Mouse (Mus musculus) heart, embryonic 13.5 days (tissue): ENCODE results near the gene Camkk2. TPM values are rescaled to one million over a fixed set of nuclear protein-coding genes. Genes with fewer than 3 reads are reported as not detected.

Source experiments
- ATAC-seq: fragments of 200-750 bp; cut with Nextera tagmentation; 2 replicates; pipeline ENCODE4 v1.8.0; 2017; ENCODE audit warnings: moderate TSS enrichment; ENCODE audit not compliant: insufficient number of reproducible peaks, low FRiP score, low TSS enrichment; ENCODE audit errors: extremely low read depth
- H3K27ac ChIP-seq: fragments of 300-500 bp; sonication (generic); replicated peaks from 2 replicates; pipeline ENCODE4 v1.5.1; 2015; ENCODE audit warnings: moderate library complexity, mild to moderate bottlenecking, inconsistent platforms
- H3K27me3 ChIP-seq: fragments of 300-500 bp; sonication (generic); replicated peaks from 2 replicates; pipeline ENCODE4 v1.6.1; 2015; ENCODE audit warnings: mild to moderate bottlenecking, inconsistent platforms
- H3K36me3 ChIP-seq: fragments of 300-500 bp; sonication (generic); 2 replicates; pipeline ENCODE4 v1.6.1; 2015; ENCODE audit warnings: mild to moderate bottlenecking, inconsistent platforms
- H3K4me1 ChIP-seq: fragments of 300-500 bp; sonication (generic); 2 replicates; pipeline ENCODE4 v1.6.1; 2015; ENCODE audit warnings: inconsistent platforms
- H3K4me2 ChIP-seq: fragments of 300-500 bp; sonication (generic); 2 replicates; pipeline ENCODE4 v1.6.1; 2015; ENCODE audit warnings: inconsistent platforms, mild to moderate bottlenecking, moderate library complexity
- H3K4me3 ChIP-seq: fragments of 300-500 bp; sonication (generic); 2 replicates; pipeline ENCODE4 v1.5.1; 2015; ENCODE audit warnings: moderate library complexity, mild to moderate bottlenecking, inconsistent platforms
- H3K9ac ChIP-seq: fragments of 300-500 bp; sonication (generic); 2 replicates; pipeline ENCODE4 v1.6.1; 2015; ENCODE audit warnings: inconsistent platforms, mild to moderate bottlenecking, moderate library complexity
- H3K9me3 ChIP-seq: fragments of 300-500 bp; sonication (generic); 2 replicates; pipeline ENCODE4 v1.6.1; 2016; ENCODE audit warnings: inconsistent platforms
- WGBS: fragments of 180-500 bp; shearing (Covaris S2); methylation state at CpG from one replicate; pipeline ENCODE4 v1.1.7; 2015; ENCODE audit warnings: mixed read lengths; 5-methylcytosine and 5-hydroxymethylcytosine counted together
- microRNA-seq: library from miRNA; unstranded; fragments of <30 nt; microRNA quantifications from one replicate; pipeline ENCODE4, GENCODE M21; 2016
- polyA plus RNA-seq: library from polyadenylated mRNA; unstranded; fragments of >200 nt; fragmentation: Nextera tagmentation; extraction: Ambion mirVana; gene quantifications from 2 replicates; pipeline ENCODE4 v1.2.1, GENCODE M21; 2015

The Camkk2 gene
- polyA plus RNA-seq, 1 experiment from 2014 or later: 14.0 TPM

- 77% methylated on average over 8 of the region's 8 CpGs for WGBS
- Histone ChIP-seq H3K4me2 (no peak overlapping the region), H3K4me1 (peaks cover 26% of the 10 kb centered on the region), H3K4me3 (no peak overlapping the region), H3K9me3 (no peaks in the 10 kb centered on the region), H3K27me3 (no peaks in the 10 kb centered on the region), H3K27ac (no peak overlapping the region), H3K36me3 (no peaks in the 10 kb centered on the region), H3K9ac (no peak overlapping the region)
- no peak for ATAC-seq
Measured at GRCm38 (mm10) chr5:122695516-122695915, 83.7 kb downstream of the Camkk2 start.

GRCm38 (mm10) chr5:122693431-122694207, 85.6 kb downstream of the Camkk2 start:
- ATAC-seq: no peak
- peaks cover 19% of the 10 kb centered on the region for H3K4me1 ChIP-seq
- peak overlapping the region; percentile 20; the same call in 1 of the 2 replicates for H3K27ac ChIP-seq
- H3K4me2 ChIP-seq: no peak overlapping the region
- no peaks in the 10 kb centered on the region for H3K27me3 ChIP-seq
- no peak overlapping the region for H3K9ac ChIP-seq
- H3K9me3 ChIP-seq: no peaks in the 10 kb centered on the region
- H3K4me3 ChIP-seq: no peak overlapping the region
- no peaks in the 10 kb centered on the region for H3K36me3 ChIP-seq
- WGBS: 46% methylated on average over 13 of the region's 13 CpGs

- no peak for ATAC-seq
- WGBS: 51% methylated on average over 6 of the region's 6 CpGs
- no peaks in the 10 kb centered on the region for H3K27me3 ChIP-seq
- no peaks in the 10 kb centered on the region for H3K36me3 ChIP-seq
- H3K4me3 ChIP-seq: no peak overlapping the region
- peaks cover 8% of the 10 kb centered on the region for H3K4me1 ChIP-seq
- H3K9ac ChIP-seq: no peak overlapping the region
- H3K4me2 ChIP-seq: no peak overlapping the region
- no peak overlapping the region for H3K27ac ChIP-seq
- H3K9me3 ChIP-seq: no peaks in the 10 kb centered on the region
Measured at GRCm38 (mm10) chr5:122690486-122690885, 88.7 kb downstream of the Camkk2 start.

GRCm38 (mm10) chr5:122689153-122689552, 90.1 kb downstream of the Camkk2 start:
- Histone ChIP-seq H3K9me3 (no peaks in the 10 kb centered on the region), H3K4me3 (no peak overlapping the region), H3K9ac (no peak overlapping the region), H3K4me1 (peaks cover 8% of the 10 kb centered on the region), H3K36me3 (no peaks in the 10 kb centered on the region), H3K27ac (no peak overlapping the region), H3K27me3 (no peaks in the 10 kb centered on the region), H3K4me2 (no peak overlapping the region)
- no peak for ATAC-seq
- 75% methylated on average over 7 of the region's 7 CpGs for WGBS

GRCm38 (mm10) chr5:122687391-122687790, 91.8 kb downstream of the Camkk2 start:
- Histone ChIP-seq H3K4me1 (no peaks in the 10 kb centered on the region), H3K36me3 (no peaks in the 10 kb centered on the region), H3K9me3 (no peaks in the 10 kb centered on the region), H3K9ac (no peak overlapping the region), H3K4me3 (no peak overlapping the region), H3K27me3 (no peaks in the 10 kb centered on the region), H3K4me2 (no peak overlapping the region), H3K27ac (no peak overlapping the region)
- ATAC-seq: no peak
- WGBS: 73% methylated on average over 4 of the region's 4 CpGs

GRCm38 (mm10) chr5:122683926-122684325, 95.3 kb downstream of the Camkk2 start:
- Histone ChIP-seq H3K9me3 (no peaks in the 10 kb centered on the region), H3K27me3 (no peaks in the 10 kb centered on the region), H3K36me3 (no peaks in the 10 kb centered on the region), H3K4me2 (no peak overlapping the region), H3K4me1 (no peaks in the 10 kb centered on the region), H3K9ac (no peak overlapping the region), H3K27ac (no peak overlapping the region), H3K4me3 (no peak overlapping the region)
- WGBS: 65% methylated on average over 10 of the region's 10 CpGs
- no peak for ATAC-seq

GRCm38 (mm10) chr5:122681276-122681675, 97.9 kb downstream of the Camkk2 start:
- H3K9me3 ChIP-seq: no peaks in the 10 kb centered on the region
- H3K36me3 ChIP-seq: no peaks in the 10 kb centered on the region
- H3K4me2 ChIP-seq: no peak overlapping the region
- WGBS: 76% methylated on average over 12 of the region's 12 CpGs
- ATAC-seq: no peak
- no peak overlapping the region for H3K27ac ChIP-seq
- no peaks in the 10 kb centered on the region for H3K4me1 ChIP-seq
- H3K4me3 ChIP-seq: no peak overlapping the region
- H3K9ac ChIP-seq: no peak overlapping the region
- no peaks in the 10 kb centered on the region for H3K27me3 ChIP-seq

Small RNA genes within 50 kb of the gene (microRNA-seq; reads per million reads assigned to microRNA genes)
- gene Mir8115: not detected

Other genes starting within 250 kb of the Camkk2 start
- gene Ift81, start 164.9 kb downstream of the Camkk2 start, polyA plus RNA-seq: 23.8 and 30.7 TPM in 2 replicates
- 1.3 and 1.6 TPM in 2 replicates for gene P2rx7, start 135.5 kb downstream of the Camkk2 start, polyA plus RNA-seq
- gene P2rx4, start 71.9 kb downstream of the Camkk2 start, polyA plus RNA-seq: 14.4 and 18.8 TPM in 2 replicates
- 293 and 310 TPM in 2 replicates for gene Anapc5, start 41.9 kb upstream of the Camkk2 start, polyA plus RNA-seq
- gene Rnf34, start 70.6 kb upstream of the Camkk2 start, polyA plus RNA-seq: 26.4 and 29.8 TPM in 2 replicates
- 26.3 and 28.2 TPM in 2 replicates for gene Kdm2b, start 210.4 kb upstream of the Camkk2 start, polyA plus RNA-seq
- gene Orai1, start 235.7 kb upstream of the Camkk2 start, polyA plus RNA-seq: 19.1 TPM in 2 replicates